Mouse (Mus musculus) cerebellum, adult (tissue): Measurements from ENCODE around the gene Kctd13.

Experiments
- ATAC-seq: cut with Nextera tagmentation; 2 replicates; pipeline ENCODE4 v1.9.2; 2017; ENCODE audit warnings: mild to moderate bottlenecking, moderate library complexity, mixed read lengths; ENCODE audit not compliant: insufficient number of reproducible peaks, low FRiP score, low TSS enrichment

The Kctd13 gene

GRCm38 (mm10) chr7:126941171-126941570, 12.5 kb downstream of the Kctd13 start:
- ATAC-seq, result no peak

- ATAC-seq, result no peak
These were observed 13.1 kb downstream of the Kctd13 start for GRCm38 (mm10) chr7:126941801-126942200.

GRCm38 (mm10) chr7:126946530-126946929, 17.9 kb downstream of the Kctd13 start:
- ATAC-seq, result no peak

GRCm38 (mm10) chr7:126948626-126949025, 19.9 kb downstream of the Kctd13 start:
- ATAC-seq, result no peak

- ATAC-seq, result peak; percentile 5; the same call in 1 of the 2 replicates
These were observed 20.7 kb downstream of the Kctd13 start, which contains the start of gene Asphd1 for GRCm38 (mm10) chr7:126949403-126949792. Gene Asphd1, minus strand, starts transcription at chr7:126949582.

- ATAC-seq, result peak; percentile 75
These were observed 21.3 kb downstream of the Kctd13 start, which contains the start of gene Sez6l2 for GRCm38 (mm10) chr7:126949793-126950646. Gene Sez6l2, plus strand, starts transcription at chr7:126950563.

GRCm38 (mm10) chr7:126950647-126951615, 22.3 kb downstream of the Kctd13 start:
- ATAC-seq, result no peak

- no peak for ATAC-seq
These were observed 23.1 kb downstream of the Kctd13 start for GRCm38 (mm10) chr7:126951741-126952140.

GRCm38 (mm10) chr7:126952646-126953045, 24.0 kb downstream of the Kctd13 start:
- ATAC-seq, result no peak

- ATAC-seq, result no peak
These were observed 26.4 kb downstream of the Kctd13 start for GRCm38 (mm10) chr7:126955125-126955524.

GRCm38 (mm10) chr7:126959780-126960179, 31.1 kb downstream of the Kctd13 start:
- no peak for ATAC-seq

- ATAC-seq, result no peak
These were observed 32.4 kb downstream of the Kctd13 start for GRCm38 (mm10) chr7:126961095-126961494.

- ATAC-seq, result no peak
These were observed 33.3 kb downstream of the Kctd13 start for GRCm38 (mm10) chr7:126961965-126962364.

GRCm38 (mm10) chr7:126963548-126964286, 35.0 kb downstream of the Kctd13 start:
- ATAC-seq, result no peak

- ATAC-seq, result no peak
These were observed 36.9 kb downstream of the Kctd13 start for GRCm38 (mm10) chr7:126965568-126965967.

GRCm38 (mm10) chr7:126967361-126967760, 38.7 kb downstream of the Kctd13 start:
- ATAC-seq, result no peak

- ATAC-seq, result no peak
These were observed 46.8 kb downstream of the Kctd13 start for GRCm38 (mm10) chr7:126975493-126975892.

GRCm38 (mm10) chr7:126975893-126975949, 47.0 kb downstream of the Kctd13 start, which contains the start of gene Cdipt:
Gene Cdipt, plus strand, starts transcription at chr7:126975914.
- no peak for ATAC-seq

GRCm38 (mm10) chr7:126975950-126976866, 47.5 kb downstream of the Kctd13 start, which contains the start of gene Cdiptos:
Gene Cdiptos, minus strand, starts transcription at chr7:126976098.
- peak; percentile 93 for ATAC-seq
